Mouse (Mus musculus): ENCODE results near the gene Kcnt1.

GRCm38 (mm10) chr2:25877250-25877735 is 13.8 kb downstream of the Kcnt1 start:
- no peak for TF ChIP-seq CTCF (IDR thresholded peaks at IDR 0.05; ENCODE audit: insufficient read depth, low read length)
- no peak for TF ChIP-seq POLR2A (IDR thresholded peaks at IDR 0.05; ENCODE audit: borderline replicate concordance, extremely low read depth, low read depth, low read length)

Data from lung, adult 2 months (tissue).